Mouse (Mus musculus) erythroblast, embryonic 14.5 days (primary cell): ENCODE results near the gene Exoc4.

ENCODE experiments used
- GATA1 ChIP-seq: IDR thresholded peaks from 2 replicates; pipeline ENCODE4 v1.6.1; 2012; ENCODE audit warnings: low read length, inconsistent platforms, mixed read lengths
- TAL1 ChIP-seq: IDR thresholded peaks from 3 replicates; pipeline ENCODE4 v1.6.1; 2012; ENCODE audit warnings: low read length, inconsistent platforms, mixed read lengths

DNA sequence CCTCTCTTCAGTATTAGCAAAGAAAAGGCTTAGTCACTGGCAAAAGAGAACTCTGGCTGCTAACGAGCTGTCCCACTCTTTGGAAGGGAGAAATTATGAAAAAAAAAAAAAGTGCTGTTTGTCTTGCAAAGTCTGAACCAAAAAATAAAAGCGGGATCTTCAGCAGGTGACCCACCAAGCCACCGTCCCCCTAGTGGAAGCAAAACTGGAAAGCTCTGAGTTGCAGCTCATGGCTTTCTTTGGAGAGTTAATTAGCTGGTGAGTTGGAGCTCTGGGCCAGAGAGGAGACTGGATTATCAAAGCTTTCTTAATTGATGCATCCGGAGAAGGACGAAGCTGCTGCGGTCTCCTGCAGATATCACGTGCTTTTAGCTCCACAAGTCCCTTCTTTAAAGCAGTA lies 750.6 kb downstream of the Exoc4 start:
- TF ChIP-seq GATA1 (no peak), TAL1 (no peak)
